Mouse (Mus musculus): Measurements from ENCODE around the gene T. TPM values are rescaled to one million over a fixed set of nuclear protein-coding genes. Genes with fewer than 3 reads are reported as not detected.

Gene T
- polyA plus RNA-seq (2017; shearing (Covaris generic)): not detected

GRCm38 (mm10) chr17:8433978-8434960 lies at the start of gene T:
TSS of gene T (plus strand) at chr17:8434423.

Other genes starting within 250 kb of the T start
- 41.0 TPM for gene Ccr6, start 198.4 kb upstream of the T start, polyA plus RNA-seq (2017; shearing (Covaris generic))
- 164 TPM for gene Mpc1, start 151.5 kb upstream of the T start, polyA plus RNA-seq (2017; shearing (Covaris generic))
- gene Sft2d1, start 123.3 kb upstream of the T start, polyA plus RNA-seq (2017; shearing (Covaris generic)): 181 TPM
- 0.14 TPM for gene Prr18, start 97.0 kb upstream of the T start, polyA plus RNA-seq (2017; shearing (Covaris generic))
- 0.29 TPM for gene T2, start 78.4 kb upstream of the T start, polyA plus RNA-seq (2017; shearing (Covaris generic))
- not detected for gene Pde10a, start 90.9 kb downstream of the T start, polyA plus RNA-seq (2017; shearing (Covaris generic))
- 1.3 TPM for gene Gm17087, start 132.5 kb downstream of the T start, polyA plus RNA-seq (2017; shearing (Covaris generic))